Mouse (Mus musculus) midbrain, embryonic 12.5 days (tissue): ENCODE data around the gene Ccdc115. TPM values are rescaled to one million over a fixed set of nuclear protein-coding genes. Genes with fewer than 3 reads are reported as not detected.

Experiments
- ATAC-seq: fragments of 200-750 bp; cut with Nextera tagmentation; 2 replicates; pipeline ENCODE4 v1.8.0; 2017; ENCODE audit warnings: low read depth, moderate TSS enrichment, moderate library complexity; ENCODE audit not compliant: low FRiP score
- H3K27ac ChIP-seq: fragments of 300-500 bp; sonication (generic); replicated peaks from 2 replicates; pipeline ENCODE4 v1.5.1; 2016; ENCODE audit warnings: mild to moderate bottlenecking
- H3K27me3 ChIP-seq: fragments of 300-500 bp; sonication (generic); 2 replicates; pipeline ENCODE4 v1.6.1; 2016; ENCODE audit warnings: mild to moderate bottlenecking
- H3K36me3 ChIP-seq: fragments of 300-500 bp; sonication (generic); 2 replicates; pipeline ENCODE4 v1.6.1; 2016
- H3K4me1 ChIP-seq: fragments of 300-500 bp; sonication (generic); 2 replicates; pipeline ENCODE4 v1.6.1; 2016
- H3K4me2 ChIP-seq: fragments of 300-500 bp; sonication (generic); replicated peaks from 2 replicates; pipeline ENCODE4 v1.6.1; 2016; ENCODE audit warnings: mild to moderate bottlenecking, moderate library complexity
- H3K4me3 ChIP-seq: fragments of 300-500 bp; sonication (generic); 2 replicates; pipeline ENCODE4 v1.5.1; 2016; ENCODE audit warnings: mild to moderate bottlenecking
- H3K9ac ChIP-seq: fragments of 300-500 bp; sonication (generic); replicated peaks from 2 replicates; pipeline ENCODE4 v1.6.1; 2016; ENCODE audit warnings: mild to moderate bottlenecking, moderate library complexity
- H3K9me3 ChIP-seq: fragments of 300-500 bp; sonication (generic); 2 replicates; pipeline ENCODE4 v1.6.1; 2016; ENCODE audit warnings: mild to moderate bottlenecking
- WGBS: fragments of 180-500 bp; shearing (Covaris S2); methylation state at CpG from one replicate; pipeline ENCODE4 v1.1.7; 2016; 5-methylcytosine and 5-hydroxymethylcytosine counted together
- microRNA-seq: library from miRNA; unstranded; fragments of <30 nt; microRNA quantifications from one replicate; pipeline ENCODE4, GENCODE M21; 2017
- polyA plus RNA-seq: library from polyadenylated mRNA; unstranded; fragments of >200 nt; fragmentation: Nextera tagmentation; extraction: Ambion mirVana; gene quantifications from 2 replicates; pipeline ENCODE4 v1.2.1, GENCODE M21; 2016

The Ccdc115 gene
- polyA plus RNA-seq, 1 experiment from 2014 or later = 73.6 TPM

GRCm38 (mm10) chr1:34389234-34389891, 50.1 kb downstream of the Ccdc115 start:
- Histone ChIP-seq H3K4me1 (no peaks in the 10 kb centered on the region), H3K4me2 (no peak overlapping the region)
- 86% methylated on average over 6 of the region's 6 CpGs for WGBS

GRCm38 (mm10) chr1:34388849-34389233, 50.6 kb downstream of the Ccdc115 start:
- Histone ChIP-seq H3K27ac (no peak overlapping the region), H3K9me3 (no peaks in the 10 kb centered on the region), H3K36me3 (no peaks in the 10 kb centered on the region), H3K9ac (no peak overlapping the region), H3K4me1 (no peaks in the 10 kb centered on the region), H3K27me3 (no peaks in the 10 kb centered on the region), H3K4me3 (no peak overlapping the region), H3K4me2 (no peak overlapping the region)
- WGBS = 93% methylated on average over 11 of the region's 11 CpGs
- ATAC-seq = no peak

More at GRCm38 (mm10) chr1:34389234-34389891, 50.1 kb downstream of the Ccdc115 start:
- Histone ChIP-seq H3K4me3 (no peak overlapping the region), H3K9ac (no peak overlapping the region), H3K27ac (no peak overlapping the region), H3K36me3 (no peaks in the 10 kb centered on the region), H3K27me3 (no peaks in the 10 kb centered on the region), H3K9me3 (no peaks in the 10 kb centered on the region)
- no peak for ATAC-seq

- Histone ChIP-seq H3K36me3 (no peaks in the 10 kb centered on the region), H3K4me1 (no peaks in the 10 kb centered on the region), H3K4me2 (no peak overlapping the region), H3K9me3 (no peaks in the 10 kb centered on the region), H3K4me3 (no peak overlapping the region), H3K27me3 (no peaks in the 10 kb centered on the region), H3K27ac (no peak overlapping the region), H3K9ac (no peak overlapping the region)
- no peak for ATAC-seq
- WGBS = 62% methylated on average over 12 of the region's 12 CpGs
Measured at GRCm38 (mm10) chr1:34387346-34388327, 51.8 kb downstream of the Ccdc115 start.

Small RNA genes within 50 kb of the gene (microRNA-seq; reads per million reads assigned to microRNA genes)
- gene Mir5103 = 5.1 reads per million, percentile 19 among the genes with 10 or more reads in this experiment

Other genes with a start within 250 kb of the Ccdc115 start
- 81.3 and 83.5 TPM in 2 replicates for gene Imp4, start 179 bp upstream of the Ccdc115 start, polyA plus RNA-seq
- 6.8 and 6.9 TPM in 2 replicates for gene Ptpn18, start 20.1 kb upstream of the Ccdc115 start, polyA plus RNA-seq
- gene Prss39, start 58.7 kb upstream of the Ccdc115 start, polyA plus RNA-seq = not detected in 2 replicates
- gene Cfc1, start 96.0 kb upstream of the Ccdc115 start, polyA plus RNA-seq = not detected in 2 replicates
- not detected in 2 replicates for gene Prss40, start 121.3 kb upstream of the Ccdc115 start, polyA plus RNA-seq
- gene Amer3, start 140.0 kb upstream of the Ccdc115 start, polyA plus RNA-seq = 11.0 and 11.4 TPM in 2 replicates